Mouse (Mus musculus) T-cell, adult 66 days (primary cell): Measurements from ENCODE around the gene Qser1. TPM values are rescaled to one million over a fixed set of nuclear protein-coding genes. Genes with fewer than 3 reads are reported as not detected.

ENCODE experiments used
- total RNA-seq, 2 experiments: library from RNA; stranded (reverse); gene quantifications; 3 replicates in 1 of 2; 4 replicates in 1 of 2; pipeline ENCODE4 v1.2.4; 2023

Qser1 gene
- 10 to 100 TPM in 1 of 2 experiments, 1 to 10 TPM in 1; 9.5 to 11.0 TPM for total RNA-seq

GRCm38 (mm10) chr2:104816371-104816827 is at the start of gene Qser1:
Qser1 (minus strand) TSS chr2:104816760.

GRCm38 (mm10) chr2:104849276-104849990 is 32.9 kb upstream of the Qser1 start, which contains the start of gene Prrg4:
Prrg4 (minus strand) TSS chr2:104849876.

GRCm38 (mm10) chr2:104742741-104743064 is 73.9 kb downstream of the Qser1 start, which contains the start of gene Depdc7:
Depdc7 (minus strand) TSS chr2:104742878.

GRCm38 (mm10) chr2:104716279-104716678 is 100.3 kb downstream of the Qser1 start, which contains the start of gene Pin1rt1:
Pin1rt1 (minus strand) TSS chr2:104716379.

GRCm38 (mm10) chr2:104711585-104712485 is 104.7 kb downstream of the Qser1 start, which contains the start of gene Tcp11l1:
Tcp11l1 (minus strand) TSS chr2:104712169.

Other genes starting within 250 kb of the Qser1 start
- gene Cstf3, start 226.2 kb downstream of the Qser1 start, total RNA-seq: 10 to 100 TPM; 57.3 to 57.5 TPM
- gene Tcp11l1, start 104.6 kb downstream of the Qser1 start, total RNA-seq: 1 to 10 TPM; 1.2 to 1.7 TPM
- gene Pin1rt1, start 100.4 kb downstream of the Qser1 start, total RNA-seq: not detected
- not detected for gene Depdc7, start 73.9 kb downstream of the Qser1 start, total RNA-seq
- 1 to 10 TPM; 3.8 to 4.3 TPM for gene Prrg4, start 33.1 kb upstream of the Qser1 start, total RNA-seq
- 1 to 10 TPM in 1 of 2 experiments, not detected in 1; 3.3 TPM for gene Ccdc73, start 51.0 kb upstream of the Qser1 start, total RNA-seq
- 100 to 1,000 TPM; 154 to 181 TPM for gene Eif3m, start 200.3 kb upstream of the Qser1 start, total RNA-seq